Mouse (Mus musculus) monocyte, adult 5-6 weeks (primary cell): ENCODE measurements around the gene Chchd3. TPM values are rescaled to one million over a fixed set of nuclear protein-coding genes. Genes with fewer than 3 reads are reported as not detected.

Source experiments
- ATAC-seq: fragments of 153-309, 156-312 bp; replicated peaks from 2 replicates; pipeline ENCODE4 v1.8.0; 2017; ENCODE audit warnings: mild to moderate bottlenecking; ENCODE audit not compliant: low TSS enrichment, insufficient number of reproducible peaks, severe bottlenecking, poor library complexity, low FRiP score
- total RNA-seq: library from RNA; stranded (forward); fragments of 200-1000, 200-491, 200-594 nt; gene quantifications from 3 replicates; pipeline ENCODE4 v1.2.3, GENCODE M21; 2017

Chchd3 gene
- total RNA-seq, 1 experiment from 2014 or later = 116 TPM

GRCm38 (mm10) chr6:32837939-32838301, 222.1 kb downstream of the Chchd3 start:
- ATAC-seq = no peak

GRCm38 (mm10) chr6:32837165-32837938, 222.7 kb downstream of the Chchd3 start:
- ATAC-seq = no peak

- no peak for ATAC-seq
Observed at GRCm38 (mm10) chr6:32823856-32824620, 236.0 kb downstream of the Chchd3 start.

GRCm38 (mm10) chr6:32818961-32819360, 241.1 kb downstream of the Chchd3 start:
- no peak for ATAC-seq

- no peak for ATAC-seq
Observed at GRCm38 (mm10) chr6:32808796-32809195, 251.3 kb downstream of the Chchd3 start.

- no peak for ATAC-seq
Observed at GRCm38 (mm10) chr6:32807771-32808170, 252.3 kb downstream of the Chchd3 start.

GRCm38 (mm10) chr6:32803646-32804045, 256.4 kb downstream of the Chchd3 start:
- ATAC-seq = no peak

GRCm38 (mm10) chr6:32801776-32802175, 258.3 kb downstream of the Chchd3 start:
- ATAC-seq = no peak

- ATAC-seq = no peak
Observed at GRCm38 (mm10) chr6:32797525-32797924, 262.5 kb downstream of the Chchd3 start.

GRCm38 (mm10) chr6:32795653-32796500, 264.2 kb downstream of the Chchd3 start:
- ATAC-seq = no peak

GRCm38 (mm10) chr6:32793575-32793974, 266.5 kb downstream of the Chchd3 start:
- ATAC-seq = no peak

- ATAC-seq = no peak
Observed at GRCm38 (mm10) chr6:32793163-32793562, 266.9 kb downstream of the Chchd3 start.

- ATAC-seq = no peak
Observed at GRCm38 (mm10) chr6:32790487-32790886, 269.6 kb downstream of the Chchd3 start.

- ATAC-seq = no peak
Observed at GRCm38 (mm10) chr6:32787399-32787798, 272.7 kb downstream of the Chchd3 start.

- no peak for ATAC-seq
Observed at GRCm38 (mm10) chr6:32786196-32786595, 273.9 kb downstream of the Chchd3 start.

GRCm38 (mm10) chr6:32783102-32783501, 277.0 kb downstream of the Chchd3 start:
- ATAC-seq = no peak

- ATAC-seq = no peak
Observed at GRCm38 (mm10) chr6:32780602-32781001, 279.5 kb downstream of the Chchd3 start.

GRCm38 (mm10) chr6:32776384-32776783, 283.7 kb downstream of the Chchd3 start:
- no peak for ATAC-seq

GRCm38 (mm10) chr6:32754524-32754923, 305.5 kb downstream of the Chchd3 start:
- ATAC-seq = no peak
